Mouse (Mus musculus): ENCODE measurements around the gene Dlx6. TPM values are rescaled to one million over a fixed set of nuclear protein-coding genes. Genes with fewer than 3 reads are reported as not detected.

The Dlx6 gene
- total RNA-seq, 2 experiments from 2014 or later: not detected

DNA sequence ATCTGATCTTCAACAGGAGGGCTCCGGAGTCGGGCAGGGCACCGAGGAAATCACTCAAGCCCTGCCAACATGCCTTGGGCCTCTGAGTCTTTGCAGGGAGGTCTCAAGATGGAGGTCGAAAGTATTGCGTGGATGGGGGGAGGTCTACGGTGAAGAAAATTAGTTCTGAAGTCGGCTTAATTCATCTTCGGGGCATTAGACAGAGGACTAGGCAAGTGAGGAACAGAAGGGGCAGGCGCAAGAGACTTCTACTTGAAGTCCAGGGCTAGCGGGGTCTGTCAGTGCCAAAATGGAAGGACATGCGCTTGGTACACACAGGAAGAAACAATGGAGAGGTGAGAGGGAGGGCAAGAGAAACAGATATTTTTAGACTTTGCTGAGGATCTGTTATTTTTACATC, 12.0 kb downstream of the Dlx6 start:
- no peak for ATAC-seq (replicated peaks; ENCODE audit: low FRiP score, poor library complexity, severe bottlenecking)

DNA sequence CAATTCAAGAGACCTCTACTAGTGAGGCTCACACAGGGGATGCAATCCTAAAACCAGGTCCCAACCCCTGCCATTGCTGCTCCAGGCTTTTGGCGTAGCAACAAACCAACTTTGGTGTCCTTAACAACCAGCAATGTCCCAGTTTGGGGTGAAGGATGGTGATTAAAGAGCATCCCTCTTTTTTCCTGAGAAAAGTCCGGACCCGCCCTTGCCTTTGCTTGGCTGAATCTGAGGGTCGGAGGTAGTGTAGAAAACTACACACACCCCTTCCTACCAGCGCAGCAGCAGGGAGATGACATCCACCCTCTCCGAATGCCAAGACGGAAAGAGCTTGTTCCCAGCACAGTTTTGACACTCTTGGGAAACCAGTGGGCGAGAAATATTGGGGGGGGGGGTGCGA, 12.5 kb downstream of the Dlx6 start:
- no peak for ATAC-seq (replicated peaks; ENCODE audit: low FRiP score, poor library complexity, severe bottlenecking)

DNA sequence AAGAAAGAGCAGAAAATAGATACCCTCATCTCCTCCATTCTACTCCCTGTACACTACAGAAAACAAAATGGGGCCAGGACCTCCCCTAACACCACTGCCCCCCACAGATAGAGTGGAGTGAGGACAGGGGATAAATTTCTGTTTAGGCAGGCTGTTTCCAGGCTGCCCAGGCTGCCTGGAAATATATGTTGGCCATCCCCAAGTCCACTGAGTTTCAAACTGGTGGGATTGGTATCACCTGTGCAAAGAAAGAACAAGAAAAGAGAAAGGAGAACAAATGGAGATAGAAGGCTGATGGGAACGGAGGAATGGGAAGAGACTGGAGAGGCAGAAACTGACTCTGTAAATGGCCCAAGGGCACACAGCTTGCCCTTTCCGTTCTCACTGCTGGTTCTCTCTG, 13.1 kb downstream of the Dlx6 start:
- no peak for ATAC-seq (replicated peaks; ENCODE audit: low FRiP score, poor library complexity, severe bottlenecking)

DNA sequence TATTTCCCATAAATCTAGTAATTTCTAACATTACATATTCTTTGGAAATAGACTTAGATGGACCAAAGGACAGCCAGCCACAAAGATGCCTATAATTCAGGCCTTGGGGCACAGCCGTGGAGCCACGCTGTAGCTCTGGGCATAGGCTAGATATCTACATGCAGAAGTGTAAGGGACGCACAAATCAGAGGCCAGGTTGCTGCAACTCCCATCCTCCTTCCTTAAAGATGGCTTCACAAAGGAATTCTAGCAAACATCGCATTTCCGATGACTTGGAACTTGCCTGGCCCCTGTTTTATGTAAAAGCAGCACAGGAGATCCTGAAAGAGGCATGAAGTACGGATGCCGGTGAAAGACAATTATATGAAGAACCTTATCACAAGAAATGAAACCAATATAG, 13.6 kb downstream of the Dlx6 start:
- ATAC-seq (replicated peaks; ENCODE audit: low FRiP score, poor library complexity, severe bottlenecking): no peak

DNA sequence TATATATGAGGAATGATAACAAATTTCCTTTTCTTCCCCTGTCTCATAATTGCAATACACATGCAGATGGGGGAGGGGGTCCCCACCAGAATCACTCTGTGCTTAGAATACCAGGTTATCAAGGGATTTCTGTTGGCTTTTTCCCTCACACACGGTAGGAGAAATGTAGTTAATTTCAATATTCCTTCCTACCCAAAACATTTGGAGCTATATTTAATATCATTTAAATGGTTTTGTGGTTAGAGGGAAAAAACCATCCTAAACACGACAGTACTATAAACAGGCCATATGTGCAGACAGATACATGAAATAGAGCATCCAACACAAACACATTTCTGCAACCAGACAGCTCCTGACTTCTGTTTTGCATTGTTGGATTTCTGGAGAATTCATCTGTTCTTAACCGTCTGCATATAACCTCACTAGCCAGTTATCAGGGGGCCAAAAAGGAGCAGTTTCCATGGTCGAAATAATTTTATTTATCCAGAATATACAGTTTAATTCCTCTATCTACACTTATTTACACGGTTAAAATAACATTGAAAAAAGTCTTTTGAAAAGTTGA, 14.3 kb downstream of the Dlx6 start:
- ATAC-seq (replicated peaks; ENCODE audit: low FRiP score, poor library complexity, severe bottlenecking): no peak

DNA sequence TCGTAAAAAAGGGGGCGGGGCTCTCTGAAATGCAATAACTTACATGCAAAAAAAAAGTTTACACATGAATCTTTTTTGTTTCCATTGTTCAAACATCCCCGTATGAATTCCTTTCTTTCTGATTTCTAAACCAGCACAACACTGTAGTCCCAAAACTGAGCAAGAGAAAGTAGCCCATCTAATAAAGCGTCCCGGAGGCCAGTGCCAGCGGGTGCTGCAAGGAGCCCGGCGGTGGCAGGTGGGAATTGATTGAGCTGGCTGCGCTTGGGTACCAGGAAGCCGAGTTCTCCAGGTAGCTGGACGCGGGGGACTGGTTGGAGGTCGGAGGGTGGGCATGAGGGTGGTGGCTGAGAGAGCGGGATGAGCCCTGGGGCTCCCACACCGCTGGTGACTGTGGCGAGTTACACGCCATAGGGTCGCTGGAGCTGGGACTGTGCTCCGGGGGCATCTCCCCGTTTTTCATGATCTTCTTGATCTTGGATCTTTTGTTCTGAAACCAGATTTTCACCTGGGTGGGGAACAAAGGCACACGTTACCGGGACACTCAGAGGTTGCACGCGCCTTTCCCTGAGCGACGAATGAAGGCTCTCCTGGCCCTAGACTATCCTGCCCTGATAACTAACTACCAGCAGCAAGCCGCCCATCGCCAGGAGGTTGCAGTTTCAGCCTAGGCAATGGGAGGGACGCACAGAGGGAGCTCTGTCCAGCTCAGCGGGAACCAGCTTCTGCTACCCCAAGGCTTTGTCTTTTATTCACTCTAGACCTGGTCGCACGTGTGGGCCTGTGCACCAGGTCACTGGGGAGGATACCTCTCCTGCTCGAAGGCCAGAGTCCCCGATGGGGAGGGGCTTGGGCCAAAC, 15.1 kb downstream of the Dlx6 start:
- no peak for ATAC-seq (replicated peaks; ENCODE audit: low FRiP score, poor library complexity, severe bottlenecking)

DNA sequence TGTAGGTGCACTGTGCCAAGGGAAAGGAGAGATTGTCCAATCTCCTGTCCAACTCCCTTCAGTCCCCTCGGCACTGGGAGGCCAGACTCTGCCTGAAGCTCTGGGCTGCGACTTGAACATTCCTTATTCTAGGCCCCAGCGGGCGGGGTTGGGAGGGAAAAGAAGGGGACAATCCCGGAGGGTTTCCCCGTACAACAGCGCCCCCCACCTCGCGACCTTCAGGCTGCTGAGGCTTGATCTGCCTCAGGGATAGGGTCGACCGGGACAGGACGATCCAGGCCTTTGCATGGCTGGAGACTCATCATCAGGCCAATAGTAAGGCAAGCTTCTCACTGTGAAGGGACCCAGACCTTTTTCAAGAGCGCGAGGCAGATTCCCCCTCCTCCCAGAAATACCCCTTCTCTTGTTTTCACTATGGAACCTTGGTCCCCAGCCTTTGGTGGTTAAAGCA, 15.7 kb downstream of the Dlx6 start:
- ATAC-seq (replicated peaks; ENCODE audit: low FRiP score, poor library complexity, severe bottlenecking): no peak

DNA sequence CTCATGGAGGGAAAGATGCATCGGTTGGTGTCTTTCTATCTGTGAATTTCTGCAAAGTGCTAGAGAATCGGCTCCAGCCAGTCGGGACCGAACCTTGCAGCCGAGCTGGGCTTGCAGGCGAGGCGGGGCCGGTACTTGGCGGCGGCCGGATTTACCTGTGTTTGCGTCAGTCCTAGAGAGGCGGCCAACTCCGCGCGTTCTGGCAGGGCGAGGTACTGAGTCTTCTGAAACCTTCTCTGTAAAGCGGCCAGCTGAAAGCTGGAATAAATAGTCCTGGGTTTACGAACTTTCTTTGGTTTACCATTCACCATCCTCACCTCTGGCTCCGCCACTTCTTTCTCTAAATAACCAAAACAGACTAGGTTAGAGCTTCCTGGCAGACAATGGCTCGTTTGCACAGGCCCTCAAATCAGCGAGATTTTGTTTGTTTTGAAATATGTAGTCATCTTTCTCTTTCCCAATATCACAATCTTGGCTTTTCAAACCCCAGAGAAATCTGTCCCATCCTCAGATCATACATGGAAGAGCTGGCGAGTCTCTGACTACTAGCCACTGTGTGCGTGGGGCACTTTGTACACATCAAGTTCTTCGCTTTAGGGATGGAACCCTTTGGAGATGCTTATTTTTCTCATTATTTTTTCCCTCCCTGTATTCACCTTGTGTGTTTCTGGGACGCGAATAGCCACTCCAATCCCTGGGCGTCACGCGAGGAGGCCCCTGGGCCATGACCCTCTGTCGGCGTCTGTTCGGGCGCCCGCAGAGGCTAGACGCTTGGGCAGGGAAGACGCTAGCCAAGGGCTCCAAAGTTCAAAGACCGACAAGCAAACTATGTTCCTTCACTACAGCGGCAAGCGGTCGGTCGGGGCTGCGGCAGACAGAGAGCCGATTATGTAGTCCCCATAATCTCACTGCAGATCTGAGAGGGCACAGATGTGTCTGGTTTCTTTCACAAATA, 16.5 kb downstream of the Dlx6 start:
- ATAC-seq (replicated peaks; ENCODE audit: low FRiP score, poor library complexity, severe bottlenecking): no peak

DNA sequence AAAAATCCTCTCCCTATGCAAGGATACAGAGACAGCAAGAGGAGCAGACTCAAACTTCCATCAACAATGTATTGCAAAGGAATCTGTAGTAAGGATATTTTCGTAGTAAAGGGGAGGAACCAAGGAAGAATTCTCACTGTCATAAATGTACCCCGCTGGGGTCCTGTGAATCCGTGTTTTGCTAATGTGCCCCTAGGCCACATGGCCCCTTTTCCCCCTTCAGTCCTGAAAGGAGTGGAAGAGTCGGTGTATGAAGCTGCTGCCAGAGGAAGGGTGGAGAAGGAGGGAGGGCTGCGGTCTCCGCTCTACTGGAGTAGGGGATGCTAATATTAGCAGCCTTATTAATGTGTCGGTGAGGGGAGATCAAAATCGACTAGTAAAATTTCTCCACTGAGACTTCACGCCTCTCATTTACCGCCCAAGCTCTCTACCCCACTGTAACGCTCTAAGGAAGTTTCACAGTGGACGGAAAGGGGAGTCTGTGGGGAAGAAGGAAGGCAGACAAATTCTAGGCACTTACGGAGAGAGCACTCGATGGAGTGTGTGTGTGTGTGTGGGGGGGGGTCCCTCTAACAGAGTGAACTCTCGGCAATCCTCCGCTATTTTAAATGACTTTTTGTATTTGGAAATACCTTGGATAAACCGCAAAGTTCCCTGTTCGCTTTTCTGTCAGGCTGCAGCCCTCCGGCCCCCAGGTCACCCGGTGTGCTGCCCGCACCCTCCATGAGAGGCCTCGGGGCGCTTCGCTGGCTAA, 17.4 kb downstream of the Dlx6 start:
- no peak for ATAC-seq (replicated peaks; ENCODE audit: low FRiP score, poor library complexity, severe bottlenecking)

DNA sequence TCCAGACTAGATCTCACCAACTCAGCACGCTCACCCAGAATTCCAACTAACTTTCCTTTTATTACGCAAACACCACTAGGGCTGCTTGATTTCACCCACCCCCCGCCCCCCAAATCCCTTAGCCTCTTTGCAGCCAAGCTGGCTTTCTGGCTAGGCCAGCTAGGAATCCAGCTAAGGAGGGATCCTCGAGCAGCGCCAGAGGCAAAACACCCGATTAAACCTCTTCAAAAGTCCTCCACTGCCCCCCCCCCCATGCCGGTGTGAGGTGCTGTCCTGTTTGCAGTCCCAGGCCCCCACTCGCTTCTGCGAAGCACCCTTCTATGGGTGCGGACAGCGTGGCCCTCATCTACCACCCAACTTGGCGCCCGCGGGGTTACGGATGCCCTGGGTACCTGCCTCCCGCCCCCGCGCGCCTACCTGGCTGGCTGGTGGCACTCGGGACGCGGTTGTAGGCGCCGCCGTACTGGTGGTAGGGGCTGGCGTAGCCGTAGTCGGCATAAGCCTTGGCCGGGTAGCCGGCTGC, 18.0 kb downstream of the Dlx6 start:
- ATAC-seq (replicated peaks; ENCODE audit: low FRiP score, poor library complexity, severe bottlenecking): no peak

DNA sequence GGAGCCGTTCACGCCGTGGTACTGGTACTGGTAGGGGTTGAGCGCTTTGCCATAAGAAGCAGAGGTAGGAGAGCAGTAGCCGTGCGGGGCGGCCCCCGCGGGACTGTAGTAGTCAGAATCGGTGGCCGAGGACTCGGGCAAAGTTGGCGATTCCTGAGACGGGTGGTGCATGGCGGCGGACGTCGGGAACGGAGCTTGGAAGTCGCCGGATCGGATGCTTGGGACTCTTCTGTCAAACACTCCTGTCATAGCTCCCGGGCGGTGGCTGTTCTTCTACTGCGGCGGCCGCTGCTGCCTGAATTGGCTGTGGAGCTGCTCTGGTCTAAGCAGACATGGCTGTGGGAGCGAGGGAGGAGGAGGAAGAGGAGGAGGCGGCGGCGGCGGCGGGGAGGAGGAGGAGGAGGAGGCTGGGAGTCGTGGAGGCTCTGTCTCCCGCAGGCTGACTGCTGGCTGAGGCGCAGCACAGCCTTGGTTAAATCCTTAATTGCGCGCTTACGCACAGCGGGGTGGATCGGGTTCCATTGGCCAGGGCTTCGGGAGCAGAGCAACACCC, 18.6 kb downstream of the Dlx6 start, which contains the start of gene Dlx5:
Gene Dlx5 (minus strand): TSS at position 448 of the 553 bp plus-strand sequence.
- no peak for ATAC-seq (replicated peaks; ENCODE audit: low FRiP score, poor library complexity, severe bottlenecking)

DNA sequence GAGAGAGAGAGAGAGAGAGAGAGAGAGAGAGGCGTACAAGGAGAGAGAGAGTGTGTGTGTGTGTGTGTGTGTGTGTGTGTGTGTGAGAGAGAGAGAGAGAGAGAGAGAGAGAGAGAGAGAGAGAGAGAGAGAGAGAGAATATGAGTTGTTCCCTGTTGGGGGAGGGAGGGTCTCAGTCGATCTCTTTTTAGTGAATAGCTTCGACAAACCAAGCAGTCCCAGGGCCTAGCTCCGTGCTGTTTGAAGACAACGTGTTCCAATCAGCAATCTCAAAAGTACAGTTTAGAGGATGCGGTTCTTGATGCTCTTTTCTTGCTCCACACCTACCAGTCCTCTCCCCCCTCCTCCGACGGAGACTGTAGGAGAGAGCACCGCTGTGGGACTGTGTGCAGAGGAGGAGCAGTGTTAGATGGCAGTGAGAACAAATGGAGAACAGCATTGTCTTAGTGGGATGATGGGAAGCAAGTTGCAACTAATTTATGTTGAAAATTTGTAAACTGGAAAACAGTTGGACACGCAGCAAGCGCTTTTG, 19.2 kb downstream of the Dlx6 start:
- no peak for ATAC-seq (replicated peaks; ENCODE audit: low FRiP score, poor library complexity, severe bottlenecking)

DNA sequence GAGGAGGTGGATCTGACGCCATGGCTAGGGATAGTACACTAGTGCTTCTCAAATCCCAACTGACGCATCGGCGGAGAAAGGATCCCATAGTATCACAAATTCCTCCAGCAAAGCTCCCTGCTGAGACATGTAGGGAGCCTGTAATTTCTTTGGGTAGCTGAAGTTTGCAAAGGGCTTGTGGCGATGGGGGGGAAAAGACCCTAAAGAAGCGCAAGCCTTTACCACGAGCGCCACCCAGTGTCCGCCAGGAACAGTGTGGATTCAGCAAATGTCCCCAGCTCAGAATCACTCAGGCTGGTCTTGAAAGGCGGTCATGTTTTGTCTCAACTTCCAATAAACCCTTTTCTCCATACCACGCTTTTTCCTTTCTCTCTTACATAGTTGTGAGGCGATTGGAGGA, 21.8 kb downstream of the Dlx6 start:
- no peak for ATAC-seq (replicated peaks; ENCODE audit: low FRiP score, poor library complexity, severe bottlenecking)

DNA sequence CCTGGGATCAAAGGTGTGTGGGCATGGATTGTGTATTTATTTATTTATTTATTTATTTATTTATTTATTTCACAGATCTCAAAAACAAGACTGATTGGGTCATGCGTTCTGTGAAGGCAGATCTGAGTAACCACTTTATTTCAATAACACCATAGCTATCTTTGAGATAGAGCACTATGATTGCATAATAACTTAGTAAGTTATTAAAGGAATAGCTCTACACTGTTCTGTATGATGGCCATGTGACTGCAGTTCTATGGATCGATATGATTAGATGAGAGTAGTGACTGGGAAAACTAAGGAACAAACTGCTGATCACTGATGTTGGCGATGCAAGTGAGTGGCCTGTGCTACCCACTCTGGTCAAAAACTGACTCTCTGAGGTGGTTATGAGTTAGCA, 23.1 kb downstream of the Dlx6 start:
- ATAC-seq (replicated peaks; ENCODE audit: low FRiP score, poor library complexity, severe bottlenecking): no peak

DNA sequence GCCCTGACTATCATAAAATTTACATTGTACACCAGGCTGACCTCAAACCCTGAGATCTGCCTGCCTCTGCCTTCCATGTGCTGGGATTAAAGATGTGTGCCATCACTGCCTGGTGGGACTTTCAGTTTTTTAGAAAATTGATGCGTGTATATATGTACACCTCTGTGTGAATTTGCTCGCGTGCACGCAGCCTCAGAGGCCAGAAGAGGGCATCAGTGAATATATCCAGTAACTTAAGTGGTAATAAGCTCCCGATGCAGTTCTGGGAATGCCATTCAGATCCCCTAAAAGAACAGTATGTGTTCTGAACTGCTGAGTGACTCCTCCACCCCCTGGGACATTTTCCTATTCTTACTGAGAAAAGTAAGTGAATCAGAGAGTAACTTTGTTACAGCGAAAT, 26.9 kb downstream of the Dlx6 start:
- ATAC-seq (replicated peaks; ENCODE audit: low FRiP score, poor library complexity, severe bottlenecking): no peak

DNA sequence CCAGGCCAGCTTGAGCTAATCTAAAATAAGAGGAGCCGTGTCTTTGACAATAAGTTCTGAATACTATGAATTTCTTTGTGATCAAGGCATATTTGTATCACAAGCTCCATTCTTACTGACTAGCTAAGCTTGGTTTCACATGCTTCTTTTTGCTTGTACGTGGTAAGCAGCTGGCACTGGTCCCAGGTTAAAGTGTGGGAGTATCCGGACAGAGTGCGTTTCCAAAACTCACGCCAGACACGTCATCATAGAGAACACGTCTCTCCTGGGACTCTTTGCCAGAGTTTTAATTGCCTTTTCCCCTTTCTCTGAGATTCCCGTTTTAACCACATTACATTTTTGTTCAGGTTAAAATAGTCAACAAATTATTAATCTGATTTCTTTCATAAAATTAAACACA, 46.5 kb downstream of the Dlx6 start:
- no peak for ATAC-seq (replicated peaks; ENCODE audit: low FRiP score, poor library complexity, severe bottlenecking)

DNA sequence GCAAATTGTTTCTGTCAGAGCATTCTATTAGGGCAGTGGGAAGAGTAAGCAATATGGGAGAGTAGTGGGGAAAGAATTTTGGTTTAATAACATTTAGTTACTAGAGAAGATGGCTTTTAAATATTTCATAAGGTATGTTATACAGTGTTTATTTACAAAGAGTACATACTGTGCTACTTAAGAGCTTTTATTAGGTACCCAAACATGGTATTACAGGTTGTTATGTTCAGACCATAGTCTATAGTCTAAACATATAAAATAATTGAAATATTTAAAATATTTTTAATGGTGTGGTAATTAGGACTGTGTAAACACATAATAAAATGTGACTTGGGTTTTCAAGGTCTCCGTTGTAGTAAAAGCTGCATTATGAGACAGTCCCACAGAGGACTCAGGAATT, 51.2 kb downstream of the Dlx6 start:
- ATAC-seq (replicated peaks; ENCODE audit: low FRiP score, poor library complexity, severe bottlenecking): no peak

DNA sequence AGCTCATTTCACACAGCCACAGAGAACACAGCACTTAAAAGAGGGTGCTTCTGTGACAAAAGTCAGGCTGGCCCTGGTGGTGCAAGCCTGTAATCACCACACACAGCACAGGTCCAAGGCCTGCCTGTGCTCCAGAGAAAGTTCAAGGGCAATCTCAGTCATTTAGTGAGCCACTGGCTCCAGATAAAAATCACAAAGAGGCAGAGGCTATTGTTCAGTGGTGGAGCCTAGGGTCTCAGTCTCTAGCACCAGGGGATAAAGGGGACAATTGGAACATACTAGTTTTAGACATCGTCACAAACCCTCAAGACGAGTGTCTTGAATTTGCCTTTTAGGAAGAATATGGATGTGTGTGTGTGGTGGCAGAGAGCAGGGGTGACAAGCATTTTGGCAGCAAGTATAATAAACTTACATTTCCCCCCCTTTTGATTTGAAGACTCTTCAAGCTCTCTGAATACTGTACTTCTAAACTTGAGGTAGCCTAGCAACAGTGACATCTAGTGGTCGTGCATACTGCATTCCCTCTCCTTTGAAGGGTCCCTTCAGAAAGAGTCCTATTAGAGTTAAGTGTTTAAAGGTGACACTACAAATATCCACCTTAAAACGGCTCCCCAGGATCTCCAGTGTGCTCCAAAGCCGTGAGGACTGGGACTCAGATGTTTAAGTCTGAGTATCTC, 51.9 kb downstream of the Dlx6 start:
- ATAC-seq (replicated peaks; ENCODE audit: low FRiP score, poor library complexity, severe bottlenecking): no peak
